Mouse (Mus musculus): ENCODE data around the gene Ms4a7.

DNA sequence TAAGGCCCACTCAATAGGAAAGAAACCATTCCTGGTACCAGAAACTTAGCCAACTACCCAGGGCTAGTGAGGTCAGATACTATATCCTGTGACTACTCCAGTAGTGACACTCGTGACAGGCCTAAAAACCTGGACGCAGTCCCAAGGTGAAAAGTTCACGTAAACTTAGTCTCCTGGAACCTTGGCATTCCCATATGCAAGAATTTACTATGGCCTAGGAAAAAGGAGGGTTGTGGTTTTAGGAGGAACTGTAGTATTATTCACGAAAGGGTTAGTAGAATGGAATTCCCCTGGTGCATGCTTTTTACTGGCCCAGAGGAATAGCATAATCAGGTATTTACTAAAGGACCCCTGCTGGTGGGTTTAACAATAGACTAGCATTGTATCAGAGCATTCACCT is 19.2 kb downstream of the Ms4a7 start:
- TF ChIP-seq ELF1 (IDR thresholded peaks at IDR 0.05; ENCODE audit: low read depth, low read length) (no peak), MAZ (IDR thresholded peaks at IDR 0.05; ENCODE audit: low read depth, low read length) (no peak), ZC3H11A (IDR thresholded peaks at IDR 0.05; ENCODE audit: low read depth, low read length) (no peak), RAD21 (IDR thresholded peaks at IDR 0.05; ENCODE audit: low read depth, low read length) (no peak; the same call in none of the 2 replicates), CTCF (conservative IDR thresholded peaks at IDR 0.05 in 1 of 2, IDR thresholded peaks at IDR 0.05 in 1 of 2; ENCODE audit: low read depth in 2 of 2, low read length in 2 of 2) (no peak), CHD2 (IDR thresholded peaks at IDR 0.05; ENCODE audit: low read length) (no peak), CHD1 (IDR thresholded peaks at IDR 0.05; ENCODE audit: low read depth, low read length) (no peak), KAT2A (IDR thresholded peaks at IDR 0.05; ENCODE audit: insufficient replicate concordance, low read length) (no peak), SMC3 (IDR thresholded peaks at IDR 0.05; ENCODE audit: low read depth, low read length) (no peak), POLR2A (IDR thresholded peaks at IDR 0.05; ENCODE audit: low read depth, low read length) (no peak), EP300 (IDR thresholded peaks at IDR 0.05; ENCODE audit: low read length) (no peak), USF2 (conservative IDR thresholded peaks at IDR 0.05; ENCODE audit: low read depth, low read length) (no peak)
